18 mouse cellular contexts compared by ENCODE assay signal in genomic region chr11:119793378-119793777, GRCm38 (mm10).
DNase-seq lines count a peak whose midpoint lies in the region; ATAC-seq and TF ChIP-seq lines count a peak whose summit lies in the region.
"Had no signal": no experiment of that assay in that cellular context is flagged by ENCODE, and none has a peak within 500 bp of the region (broad histone marks: within the 10 kb centered on the region; RNA-seq: fewer than 3 reads in every experiment).

No protein-coding gene starts in this region.

- H3K9me3 ChIP-seq in heart, embryonic 10.5 days = no peaks in the 10 kb centered on the region
- H3K9me3 ChIP-seq in lung, embryonic 14.5 days (ENCODE audit: low read depth, low read length) = no peaks in the 10 kb centered on the region
- H3K9me3 ChIP-seq: embryonic facial prominence, embryonic 13.5 days; heart, embryonic 12.5 days; intestine, embryonic 15.5 days had no signal

- no peak overlapping the region for H3K4me3 ChIP-seq in heart, embryonic 10.5 days
- H3K4me3 ChIP-seq in lung, embryonic 14.5 days (ENCODE audit: low read depth, low read length) = no peak overlapping the region
- no peak overlapping the region for H3K4me3 ChIP-seq in macrophage (ENCODE audit: inconsistent target)
- H3K4me3 ChIP-seq: embryonic facial prominence, embryonic 13.5 days; heart, embryonic 12.5 days; intestine, embryonic 15.5 days had no signal

- WGBS in heart, embryonic 10.5 days = 63% methylated on average over 6 of the region's 6 CpGs
- 38% methylated on average over 6 of the region's 6 CpGs for WGBS in lung, embryonic 14.5 days
- WGBS in macrophage (ENCODE audit: missing documents) = 72% methylated on average over 6 of the region's 6 CpGs

- H3K27me3 ChIP-seq in heart, embryonic 10.5 days (ENCODE audit: insufficient read depth, poor library complexity, severe bottlenecking) = no peaks in the 10 kb centered on the region
- H3K27me3 ChIP-seq in lung, embryonic 14.5 days (ENCODE audit: insufficient read depth, low read length) = no peaks in the 10 kb centered on the region
- H3K27me3 ChIP-seq: embryonic facial prominence, embryonic 13.5 days; heart, embryonic 12.5 days; intestine, embryonic 15.5 days had no signal

- 0 out of 2 replicates have a peak overlapping the region, but pooled peaks have one; percentile 22 for H3K9ac ChIP-seq in lung, embryonic 14.5 days
- H3K9ac ChIP-seq: embryonic facial prominence, embryonic 13.5 days; heart, embryonic 12.5 days; intestine, embryonic 15.5 days; liver, embryonic 14.5 days had no signal

- no peak for TF ChIP-seq CTCF in lung, embryonic 14.5 days (IDR thresholded peaks at IDR 0.05; ENCODE audit: low read depth)

- ATAC-seq in lung, embryonic 14.5 days (ENCODE audit: insufficient read depth) = no peak
- ATAC-seq: intestine, embryonic 15.5 days had no signal

- H3K4me2 ChIP-seq in lung, embryonic 14.5 days = no peak overlapping the region
- H3K4me2 ChIP-seq: embryonic facial prominence, embryonic 13.5 days; heart, embryonic 12.5 days; intestine, embryonic 15.5 days had no signal

- DNase-seq in heart, embryonic 10.5 days (ENCODE audit: low spot score) = no peak
- no peak for DNase-seq in heart, postnatal 4 days
- DNase-seq in lung, embryonic 14.5 days = peak; percentile 24
- no peak for DNase-seq in lung, adult 18-20 months
- DNase-seq in ES-CJ7 (ENCODE audit: low read depth, low spot score) = peak; percentile 10
- DNase-seq in T-cell, adult 2 months (ENCODE audit: low spot score) = no peak
- no peak for DNase-seq in adrenal gland, postnatal 4 days (ENCODE audit: low spot score in 2 of 2)
- DNase-seq: adrenal gland, adult 2 months; gastrocnemius, postnatal 36 days; heart, postnatal 36 days; layer of hippocampus, postnatal 36 days; lung, postnatal 36 days; right cerebral cortex, adult 18-20 months had no signal

- 0 out of 2 replicates have a peak, but pooled peaks cover 5% of the 10 kb centered on the region for H3K36me3 ChIP-seq in heart, embryonic 10.5 days
- H3K36me3 ChIP-seq in lung, embryonic 14.5 days (ENCODE audit: insufficient read depth) = 0 out of 2 replicates have a peak, but pooled peaks cover 2% of the 10 kb centered on the region
- H3K36me3 ChIP-seq in macrophage (ENCODE audit: inconsistent target) = no peaks in the 10 kb centered on the region
- H3K36me3 ChIP-seq: intestine, embryonic 15.5 days had no signal

- H3K27ac ChIP-seq in heart, embryonic 10.5 days = peak overlapping the region; percentile 52; the same call in 1 of the 2 replicates
- H3K27ac ChIP-seq in lung, embryonic 14.5 days (ENCODE audit: low read depth) = peak overlapping the region; percentile 18; the same call in 1 of the 2 replicates
- peak overlapping the region; percentile 42 for H3K27ac ChIP-seq in macrophage
- H3K27ac ChIP-seq: embryonic facial prominence, embryonic 13.5 days; intestine, embryonic 15.5 days; liver, embryonic 14.5 days had no signal

- H3K4me1 ChIP-seq in heart, embryonic 10.5 days = peaks cover 54% of the 10 kb centered on the region
- no peaks in the 10 kb centered on the region for H3K4me1 ChIP-seq in lung, embryonic 14.5 days (ENCODE audit: insufficient read depth)

- no peaks in the 10 kb centered on the region; the same call in 1 of the 2 replicates for H3K79me2 ChIP-seq in macrophage (ENCODE audit: inconsistent target)

Comparison
In these comparisons a context has a peak if more than half of its experiments do, and no peak if none do; other contexts are left out.
1. DNase-seq: peak in lung, embryonic 14.5 days (single experiment) and ES-CJ7 (single experiment); none in heart, embryonic 10.5 days (single experiment), heart, postnatal 4 days (single experiment), lung, adult 18-20 months (0 of 2), T-cell, adult 2 months (single experiment) and adrenal gland, postnatal 4 days (0 of 2).
2. Peak in every context shown above with its lines, with median percentiles within 50 percentile points of each other: H3K27ac ChIP-seq.